Mouse (Mus musculus) brain, embryonic 14.5 days (tissue): ENCODE results near the gene Ets1.

Experiments used
- CTCF ChIP-seq: fragments of 200-500 bp; IDR thresholded peaks from 2 replicates; pipeline ENCODE4 v1.5.1; 2012; ENCODE audit warnings: inconsistent platforms, mild to moderate bottlenecking, moderate library complexity, borderline replicate concordance; ENCODE audit not compliant: insufficient read depth, insufficient read length; ENCODE audit errors: extremely low read depth
- POLR2A ChIP-seq: fragments of 200-500 bp; IDR thresholded peaks from 2 replicates; pipeline ENCODE4 v1.6.1; 2012; ENCODE audit warnings: mild to moderate bottlenecking, inconsistent platforms, borderline replicate concordance; ENCODE audit not compliant: poor library complexity, insufficient read depth, insufficient read length, severe bottlenecking; ENCODE audit errors: extremely low read depth

DNA sequence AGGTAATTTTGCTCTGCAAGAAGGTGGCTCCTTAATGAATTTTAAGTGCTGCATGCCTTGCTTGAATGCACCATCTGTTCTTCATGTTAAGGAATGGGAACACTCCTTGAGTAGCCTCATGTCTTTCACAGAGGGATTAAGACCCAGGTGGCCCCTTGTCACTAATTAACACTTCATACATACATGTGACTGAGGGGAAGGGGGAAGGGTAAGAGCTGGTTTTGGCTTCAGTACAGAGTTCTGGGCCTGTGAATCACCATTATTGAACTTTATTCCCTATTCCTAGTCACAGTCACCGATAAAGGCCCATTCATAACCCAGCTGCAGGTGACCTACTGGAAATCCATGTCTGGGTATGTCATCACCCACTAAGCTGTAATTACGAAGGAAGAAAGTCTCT is 105.7 kb downstream of the Ets1 start:
- TF ChIP-seq POLR2A (no peak), CTCF (no peak)
